Mouse (Mus musculus) brain, embryonic 14.5 days (tissue): ENCODE measurements around the gene Trmt2a.

Experiments
- CTCF ChIP-seq: fragments of 200-500 bp; IDR thresholded peaks from 2 replicates; pipeline ENCODE4 v1.5.1; 2012; ENCODE audit warnings: inconsistent platforms, mild to moderate bottlenecking, moderate library complexity, borderline replicate concordance; ENCODE audit not compliant: insufficient read depth, insufficient read length; ENCODE audit errors: extremely low read depth
- POLR2A ChIP-seq: fragments of 200-500 bp; IDR thresholded peaks from 2 replicates; pipeline ENCODE4 v1.6.1; 2012; ENCODE audit warnings: mild to moderate bottlenecking, inconsistent platforms, borderline replicate concordance; ENCODE audit not compliant: poor library complexity, insufficient read depth, insufficient read length, severe bottlenecking; ENCODE audit errors: extremely low read depth

- TF ChIP-seq CTCF (no peak), POLR2A (no peak)
Measured at GRCm38 (mm10) chr16:18241581-18241980, 6.9 kb upstream of the Trmt2a start.
